Mouse (Mus musculus): ENCODE measurements around the gene Ap1g2. TPM values are rescaled to one million over a fixed set of nuclear protein-coding genes. Genes with fewer than 3 reads are reported as not detected.

Ap1g2 gene
- polyA plus RNA-seq, 1 experiment: 10.0 TPM

GRCm38 (mm10) chr14:55063581-55064381 lies 42.6 kb downstream of the Ap1g2 start:
- no peaks in the 10 kb centered on the region for H3K4me1 ChIP-seq (ENCODE audit: control insufficient read depth, insufficient read depth, low read length)
- TF ChIP-seq POLR2A (IDR thresholded peaks at IDR 0.05; ENCODE audit: low read depth, low read length): no peak
- no peak for TF ChIP-seq CTCF (IDR thresholded peaks at IDR 0.05; ENCODE audit: borderline replicate concordance, insufficient read depth, low read length)
- no peak overlapping the region for H3K27ac ChIP-seq (ENCODE audit: insufficient read depth, low read length)
- H3K4me3 ChIP-seq (ENCODE audit: insufficient read depth, low read length): no peak overlapping the region

GRCm38 (mm10) chr14:55063117-55063516 lies 43.3 kb downstream of the Ap1g2 start:
- TF ChIP-seq POLR2A (IDR thresholded peaks at IDR 0.05; ENCODE audit: low read depth, low read length) (no peak), CTCF (IDR thresholded peaks at IDR 0.05; ENCODE audit: borderline replicate concordance, insufficient read depth, low read length) (no peak)
- Histone ChIP-seq H3K27ac (ENCODE audit: insufficient read depth, low read length) (no peak overlapping the region), H3K4me1 (ENCODE audit: control insufficient read depth, insufficient read depth, low read length) (no peaks in the 10 kb centered on the region), H3K4me3 (ENCODE audit: insufficient read depth, low read length) (no peak overlapping the region)

GRCm38 (mm10) chr14:55062626-55063025 lies 43.8 kb downstream of the Ap1g2 start:
- H3K27ac ChIP-seq (ENCODE audit: insufficient read depth, low read length): no peak overlapping the region
- TF ChIP-seq POLR2A (IDR thresholded peaks at IDR 0.05; ENCODE audit: low read depth, low read length): no peak
- no peak for TF ChIP-seq CTCF (IDR thresholded peaks at IDR 0.05; ENCODE audit: borderline replicate concordance, insufficient read depth, low read length)
- no peak overlapping the region for H3K4me3 ChIP-seq (ENCODE audit: insufficient read depth, low read length)
- no peaks in the 10 kb centered on the region for H3K4me1 ChIP-seq (ENCODE audit: control insufficient read depth, insufficient read depth, low read length)

- Histone ChIP-seq H3K4me1 (ENCODE audit: control insufficient read depth, insufficient read depth, low read length) (no peaks in the 10 kb centered on the region), H3K27ac (ENCODE audit: insufficient read depth, low read length) (no peak overlapping the region)
- no peak for TF ChIP-seq POLR2A (IDR thresholded peaks at IDR 0.05; ENCODE audit: low read depth, low read length)
- TF ChIP-seq CTCF (IDR thresholded peaks at IDR 0.05; ENCODE audit: borderline replicate concordance, insufficient read depth, low read length): no peak
Measured at GRCm38 (mm10) chr14:55061845-55062244, 44.5 kb downstream of the Ap1g2 start.

GRCm38 (mm10) chr14:55059931-55060330 lies 46.5 kb downstream of the Ap1g2 start:
- no peak overlapping the region for H3K27ac ChIP-seq (ENCODE audit: insufficient read depth, low read length)
- H3K4me3 ChIP-seq (ENCODE audit: insufficient read depth, low read length): no peak overlapping the region
- no peaks in the 10 kb centered on the region for H3K4me1 ChIP-seq (ENCODE audit: control insufficient read depth, insufficient read depth, low read length)
- no peak for TF ChIP-seq CTCF (IDR thresholded peaks at IDR 0.05; ENCODE audit: borderline replicate concordance, insufficient read depth, low read length)
- no peak for TF ChIP-seq POLR2A (IDR thresholded peaks at IDR 0.05; ENCODE audit: low read depth, low read length)

More at GRCm38 (mm10) chr14:55061845-55062244, 44.5 kb downstream of the Ap1g2 start:
- H3K4me3 ChIP-seq (ENCODE audit: insufficient read depth, low read length): no peak overlapping the region

- no peak for TF ChIP-seq POLR2A (IDR thresholded peaks at IDR 0.05; ENCODE audit: low read depth, low read length)
- no peak for TF ChIP-seq CTCF (IDR thresholded peaks at IDR 0.05; ENCODE audit: borderline replicate concordance, insufficient read depth, low read length)
- Histone ChIP-seq H3K27ac (ENCODE audit: insufficient read depth, low read length) (no peak overlapping the region), H3K4me3 (ENCODE audit: insufficient read depth, low read length) (no peak overlapping the region)
Measured at GRCm38 (mm10) chr14:55059009-55059408, 47.4 kb downstream of the Ap1g2 start.

GRCm38 (mm10) chr14:55055167-55055834 lies 51.1 kb downstream of the Ap1g2 start:
- H3K4me1 ChIP-seq (ENCODE audit: control insufficient read depth, insufficient read depth, low read length): no peaks in the 10 kb centered on the region
- no peak overlapping the region for H3K4me3 ChIP-seq (ENCODE audit: insufficient read depth, low read length)
- TF ChIP-seq CTCF (IDR thresholded peaks at IDR 0.05; ENCODE audit: borderline replicate concordance, insufficient read depth, low read length) (no peak), POLR2A (IDR thresholded peaks at IDR 0.05; ENCODE audit: low read depth, low read length) (no peak)
- no peak overlapping the region for H3K27ac ChIP-seq (ENCODE audit: insufficient read depth, low read length)

More at GRCm38 (mm10) chr14:55059009-55059408, 47.4 kb downstream of the Ap1g2 start:
- no peaks in the 10 kb centered on the region for H3K4me1 ChIP-seq (ENCODE audit: control insufficient read depth, insufficient read depth, low read length)

- no peaks in the 10 kb centered on the region for H3K4me1 ChIP-seq (ENCODE audit: control insufficient read depth, insufficient read depth, low read length)
- H3K27ac ChIP-seq (ENCODE audit: insufficient read depth, low read length): no peak overlapping the region
- TF ChIP-seq POLR2A (IDR thresholded peaks at IDR 0.05; ENCODE audit: low read depth, low read length) (no peak), CTCF (IDR thresholded peaks at IDR 0.05; ENCODE audit: borderline replicate concordance, insufficient read depth, low read length) (no peak)
- no peak overlapping the region for H3K4me3 ChIP-seq (ENCODE audit: insufficient read depth, low read length)
Measured at GRCm38 (mm10) chr14:55054191-55054749, 52.1 kb downstream of the Ap1g2 start.

GRCm38 (mm10) chr14:55053708-55054190 lies 52.6 kb downstream of the Ap1g2 start:
- H3K27ac ChIP-seq (ENCODE audit: insufficient read depth, low read length): no peak overlapping the region
- no peaks in the 10 kb centered on the region for H3K4me1 ChIP-seq (ENCODE audit: control insufficient read depth, insufficient read depth, low read length)
- TF ChIP-seq POLR2A (IDR thresholded peaks at IDR 0.05; ENCODE audit: low read depth, low read length): no peak
- TF ChIP-seq CTCF (IDR thresholded peaks at IDR 0.05; ENCODE audit: borderline replicate concordance, insufficient read depth, low read length): no peak
- no peak overlapping the region for H3K4me3 ChIP-seq (ENCODE audit: insufficient read depth, low read length)

Data from embryonic fibroblast, embryonic 13.5 days (primary cell).